Mouse (Mus musculus) frontal cortex, adult (tissue): ENCODE results near the gene Slc39a11.
"Not testable (repeated sequence)": the region's sequence is repeated elsewhere in the genome, so short reads cannot be mapped to it uniquely, and the experiment has no call there.

Source experiments
- ATAC-seq: cut with Nextera tagmentation; 2 replicates; pipeline ENCODE4 v1.9.2; 2017; ENCODE audit warnings: mild to moderate bottlenecking, moderate library complexity, mixed read lengths; ENCODE audit not compliant: low TSS enrichment

Gene Slc39a11

GRCm38 (mm10) chr11:113600526-113601245, 49.2 kb downstream of the Slc39a11 start:
- ATAC-seq, result no peak

- no peak for ATAC-seq
Observed at GRCm38 (mm10) chr11:113597632-113598031, 52.2 kb downstream of the Slc39a11 start.

GRCm38 (mm10) chr11:113595144-113595543, 54.7 kb downstream of the Slc39a11 start:
- no peak for ATAC-seq

GRCm38 (mm10) chr11:113588936-113589335, 60.9 kb downstream of the Slc39a11 start:
- ATAC-seq, result no peak

GRCm38 (mm10) chr11:113586423-113586822, 63.5 kb downstream of the Slc39a11 start:
- no peak for ATAC-seq

GRCm38 (mm10) chr11:113583879-113584661, 65.8 kb downstream of the Slc39a11 start:
- no peak for ATAC-seq

GRCm38 (mm10) chr11:113577221-113577620, 72.7 kb downstream of the Slc39a11 start:
- ATAC-seq, result no peak

- no peak for ATAC-seq
Observed at GRCm38 (mm10) chr11:113572641-113573040, 77.2 kb downstream of the Slc39a11 start.

- ATAC-seq, result no peak
Observed at GRCm38 (mm10) chr11:113571616-113572015, 78.3 kb downstream of the Slc39a11 start.

GRCm38 (mm10) chr11:113568999-113569398, 80.9 kb downstream of the Slc39a11 start:
- no peak for ATAC-seq

GRCm38 (mm10) chr11:113567926-113568325, 82.0 kb downstream of the Slc39a11 start:
- not testable (repeated sequence) for ATAC-seq

GRCm38 (mm10) chr11:113565006-113565995, 84.6 kb downstream of the Slc39a11 start:
- peak; percentile 93 for ATAC-seq

GRCm38 (mm10) chr11:113562326-113562725, 87.6 kb downstream of the Slc39a11 start:
- ATAC-seq, result no peak

- peak; percentile 69 for ATAC-seq
Observed at GRCm38 (mm10) chr11:113560150-113560549, 89.7 kb downstream of the Slc39a11 start.

GRCm38 (mm10) chr11:113558505-113558904, 91.4 kb downstream of the Slc39a11 start:
- ATAC-seq, result no peak

GRCm38 (mm10) chr11:113556142-113556541, 93.7 kb downstream of the Slc39a11 start:
- no peak for ATAC-seq

- no peak for ATAC-seq
Observed at GRCm38 (mm10) chr11:113554701-113555360, 95.0 kb downstream of the Slc39a11 start.

- no peak for ATAC-seq
Observed at GRCm38 (mm10) chr11:113554194-113554593, 95.7 kb downstream of the Slc39a11 start.

GRCm38 (mm10) chr11:113553605-113554004, 96.3 kb downstream of the Slc39a11 start:
- peak; percentile 84 for ATAC-seq

- ATAC-seq, result no peak
Observed at GRCm38 (mm10) chr11:113552539-113552938, 97.3 kb downstream of the Slc39a11 start.

GRCm38 (mm10) chr11:113546217-113546877, 103.5 kb downstream of the Slc39a11 start:
- no peak for ATAC-seq
